Mouse (Mus musculus): Measurements from ENCODE around the gene Keap1. TPM values are rescaled to one million over a fixed set of nuclear protein-coding genes. Genes with fewer than 3 reads are reported as not detected.

Gene Keap1
- total and polyA plus RNA-seq, 2 experiments from 2014 or later = 67.0 to 72.7 TPM

DNA sequence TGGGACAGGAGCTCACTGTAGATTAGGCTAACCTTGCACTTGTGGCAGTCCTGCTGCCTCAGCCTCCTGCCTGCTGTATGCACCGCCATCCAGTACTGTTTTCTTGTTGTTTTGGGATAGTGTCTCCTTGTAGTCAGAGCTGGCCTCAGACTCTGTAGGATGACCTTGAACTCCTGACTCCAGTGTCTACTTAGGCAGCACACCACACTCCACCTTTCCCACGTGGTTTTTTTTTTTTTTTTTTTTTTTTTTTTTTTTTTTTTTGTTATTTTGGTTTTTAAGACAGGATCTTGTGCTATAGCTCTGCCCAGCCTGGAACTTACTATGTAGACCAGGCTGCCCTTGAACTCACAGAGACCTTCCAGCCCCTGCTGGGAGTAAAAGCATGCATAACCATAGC, 30.5 kb downstream of the Keap1 start:
- Histone ChIP-seq H3K27me3 (ENCODE audit: insufficient read depth, low read length) (no peaks in the 10 kb centered on the region), H3K4me2 (ENCODE audit: low read depth) (no peak overlapping the region), H3K4me1 (ENCODE audit: insufficient read depth) (no peaks in the 10 kb centered on the region; the same call in 1 of the 2 replicates), H3K4me3 (ENCODE audit: low read depth, low read length) (no peak overlapping the region), H3K9me3 (ENCODE audit: low read length) (no peaks in the 10 kb centered on the region), H3K27ac (ENCODE audit: low read depth, low read length) (no peak overlapping the region), H3K9ac (no peak overlapping the region), H3K36me3 (ENCODE audit: insufficient read depth) (peaks cover 44% of the 10 kb centered on the region)
- no peak for TF ChIP-seq CTCF (IDR thresholded peaks at IDR 0.05; ENCODE audit: low read depth)
- DNase-seq = no peak
- no peak for ATAC-seq
- 72% methylated on average over 2 of the region's 2 CpGs for WGBS

GRCm38 (mm10) chr9:21206848-21207247, 32.3 kb downstream of the Keap1 start:
- Histone ChIP-seq H3K4me1 (ENCODE audit: insufficient read depth) (no peaks in the 10 kb centered on the region; the same call in 1 of the 2 replicates), H3K4me2 (ENCODE audit: low read depth) (no peak overlapping the region), H3K4me3 (ENCODE audit: low read depth, low read length) (no peak overlapping the region), H3K27ac (ENCODE audit: low read depth, low read length) (no peak overlapping the region), H3K9ac (no peak overlapping the region), H3K36me3 (ENCODE audit: insufficient read depth) (peaks cover 36% of the 10 kb centered on the region), H3K9me3 (ENCODE audit: low read length) (no peaks in the 10 kb centered on the region), H3K27me3 (ENCODE audit: insufficient read depth, low read length) (no peaks in the 10 kb centered on the region)
- no peak for TF ChIP-seq CTCF (IDR thresholded peaks at IDR 0.05; ENCODE audit: low read depth)
- no peak for DNase-seq
- 86% methylated on average over 6 of the region's 6 CpGs for WGBS
- ATAC-seq = no peak

DNA sequence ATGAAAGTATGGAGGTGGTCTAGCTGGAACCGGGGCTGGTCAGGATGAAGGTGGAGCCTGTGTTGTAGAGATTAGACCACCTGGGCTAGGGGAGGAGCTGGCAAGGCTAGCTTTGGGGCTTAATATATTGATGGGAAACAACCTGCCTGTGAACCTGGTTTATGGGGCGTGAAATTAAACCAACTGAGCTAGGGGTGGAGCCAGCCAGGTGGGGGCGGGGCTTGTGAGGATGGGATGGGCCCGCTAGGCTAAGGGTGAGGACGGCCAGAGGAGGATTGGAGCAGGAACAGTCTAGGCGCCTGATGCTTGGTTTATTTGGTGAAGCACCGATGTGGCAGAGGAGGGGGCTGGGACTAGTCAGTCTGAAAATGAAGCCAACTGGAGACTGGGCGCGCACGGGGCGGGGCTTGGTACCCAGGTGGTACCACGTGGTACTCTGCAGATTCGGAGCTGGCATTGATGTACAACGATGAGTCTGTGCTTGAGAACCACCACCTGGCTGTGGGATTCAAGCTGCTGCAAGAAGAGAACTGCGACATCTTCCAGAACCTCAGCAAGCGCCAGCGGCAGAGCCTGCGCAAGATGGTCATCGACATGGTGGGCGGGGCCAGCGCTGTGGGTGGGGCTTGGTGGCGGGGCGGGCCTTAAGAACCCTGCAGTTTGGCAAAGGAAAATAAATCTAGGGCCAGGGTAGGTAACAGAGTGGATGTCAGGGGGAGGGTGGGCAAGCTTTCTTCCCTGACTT, 34.5 kb downstream of the Keap1 start:
- peak overlapping the region; percentile 37 for H3K9ac ChIP-seq
- peak overlapping the region; percentile 25 for H3K4me3 ChIP-seq (ENCODE audit: low read depth, low read length)
- no peak for TF ChIP-seq CTCF (IDR thresholded peaks at IDR 0.05; ENCODE audit: low read depth)
- no peaks in the 10 kb centered on the region for H3K9me3 ChIP-seq (ENCODE audit: low read length)
- H3K36me3 ChIP-seq (ENCODE audit: insufficient read depth) = peaks cover 36% of the 10 kb centered on the region
- no peak overlapping the region for H3K27ac ChIP-seq (ENCODE audit: low read depth, low read length)
- WGBS = 2% methylated on average over 23 of the region's 23 CpGs
- no peaks in the 10 kb centered on the region; the same call in 1 of the 2 replicates for H3K4me1 ChIP-seq (ENCODE audit: insufficient read depth)
- peak; percentile 77 for ATAC-seq
- peak; percentile 50 for DNase-seq
- H3K27me3 ChIP-seq (ENCODE audit: insufficient read depth, low read length) = no peaks in the 10 kb centered on the region
- peak overlapping the region; percentile 46 for H3K4me2 ChIP-seq (ENCODE audit: low read depth)

- Histone ChIP-seq H3K4me3 (ENCODE audit: low read depth, low read length) (0 out of 2 replicates have a peak overlapping the region, but pooled peaks have one; percentile 25), H3K9me3 (ENCODE audit: low read length) (no peaks in the 10 kb centered on the region), H3K4me1 (ENCODE audit: insufficient read depth) (no peaks in the 10 kb centered on the region; the same call in 1 of the 2 replicates), H3K27me3 (ENCODE audit: insufficient read depth, low read length) (no peaks in the 10 kb centered on the region), H3K4me2 (ENCODE audit: low read depth) (no peak overlapping the region), H3K36me3 (ENCODE audit: insufficient read depth) (peaks cover 36% of the 10 kb centered on the region), H3K9ac (no peak overlapping the region), H3K27ac (ENCODE audit: low read depth, low read length) (no peak overlapping the region)
- WGBS = 26% methylated on average over 8 of the region's 8 CpGs
- DNase-seq (no peak), ATAC-seq (no peak)
- no peak for TF ChIP-seq CTCF (IDR thresholded peaks at IDR 0.05; ENCODE audit: low read depth)
Observed at GRCm38 (mm10) chr9:21204156-21204527, 35.0 kb downstream of the Keap1 start.

GRCm38 (mm10) chr9:21198960-21199359, 40.2 kb downstream of the Keap1 start:
- WGBS = 78% methylated on average over 3 of the region's 3 CpGs
- Histone ChIP-seq H3K4me1 (ENCODE audit: insufficient read depth) (peaks cover 4% of the 10 kb centered on the region; the same call in 1 of the 2 replicates), H3K27me3 (ENCODE audit: insufficient read depth, low read length) (no peaks in the 10 kb centered on the region), H3K9me3 (ENCODE audit: low read length) (no peaks in the 10 kb centered on the region), H3K27ac (ENCODE audit: low read depth, low read length) (no peak overlapping the region), H3K36me3 (ENCODE audit: insufficient read depth) (peaks cover 16% of the 10 kb centered on the region; the same call in 1 of the 2 replicates), H3K4me3 (ENCODE audit: low read depth, low read length) (no peak overlapping the region), H3K4me2 (ENCODE audit: low read depth) (no peak overlapping the region), H3K9ac (no peak overlapping the region)
- ATAC-seq = no peak
- no peak for DNase-seq
- TF ChIP-seq CTCF (IDR thresholded peaks at IDR 0.05; ENCODE audit: low read depth) = no peak

DNA sequence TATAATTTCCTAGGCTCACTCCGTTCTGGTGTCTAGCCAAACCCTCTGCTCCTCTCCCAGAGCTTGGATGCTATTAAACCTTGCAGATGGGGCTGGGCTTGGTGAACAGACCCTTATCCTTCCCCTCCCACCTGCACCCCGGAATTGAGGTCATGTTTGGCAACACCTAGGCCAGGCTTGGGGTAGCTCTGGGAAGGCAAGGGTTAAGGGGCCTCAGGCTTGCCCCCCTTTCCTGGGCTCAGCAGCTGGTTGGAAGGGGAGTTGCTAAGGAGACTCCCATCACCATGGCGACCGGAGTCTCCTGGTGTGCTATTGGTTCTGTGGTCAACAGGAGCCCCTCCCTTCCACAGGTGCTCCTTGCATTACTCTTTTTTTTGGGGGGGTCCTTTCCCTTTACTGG, 41.2 kb downstream of the Keap1 start:
- H3K36me3 ChIP-seq (ENCODE audit: insufficient read depth) = peaks cover 15% of the 10 kb centered on the region; the same call in 1 of the 2 replicates
- no peak for TF ChIP-seq CTCF (IDR thresholded peaks at IDR 0.05; ENCODE audit: low read depth)
- WGBS = 3% methylated on average over 4 of the region's 4 CpGs
- peaks cover 4% of the 10 kb centered on the region; the same call in 1 of the 2 replicates for H3K4me1 ChIP-seq (ENCODE audit: insufficient read depth)
- H3K9me3 ChIP-seq (ENCODE audit: low read length) = no peaks in the 10 kb centered on the region
- peak overlapping the region; percentile 72; the same call in 1 of the 2 replicates for H3K27ac ChIP-seq (ENCODE audit: low read depth, low read length)
- ATAC-seq = peak; percentile 88
- peak overlapping the region; percentile 85 for H3K4me2 ChIP-seq (ENCODE audit: low read depth)
- H3K27me3 ChIP-seq (ENCODE audit: insufficient read depth, low read length) = no peaks in the 10 kb centered on the region
- H3K4me3 ChIP-seq (ENCODE audit: low read depth, low read length) = peak overlapping the region; percentile 72
- peak; percentile 92 for DNase-seq
- peak overlapping the region; percentile 75 for H3K9ac ChIP-seq

Measured in forebrain, postnatal 0 days (tissue).